Mouse (Mus musculus) cerebellum, adult 11 months (tissue): ENCODE measurements at regions not wholly inside any gene's neighbourhood (a gene's known extent, or its start where the extent isn't known, plus 50 kb on each side); places are given as distances from the start of the nearest gene placed in this dataset.

ENCODE experiments used
- DNase-seq: peaks from one replicate; pipeline ENCODE4 v3.0.0; 2022

GRCm38 (mm10) chr7:88954978-88955377 lies 449.0 kb downstream of the Tmem135 start:
- no peak for DNase-seq

- no peak for DNase-seq
These were observed 458.7 kb downstream of the Tmem135 start for GRCm38 (mm10) chr7:88945338-88945737.

GRCm38 (mm10) chr7:88944936-88945335 lies 459.1 kb downstream of the Tmem135 start:
- no peak for DNase-seq

DNA sequence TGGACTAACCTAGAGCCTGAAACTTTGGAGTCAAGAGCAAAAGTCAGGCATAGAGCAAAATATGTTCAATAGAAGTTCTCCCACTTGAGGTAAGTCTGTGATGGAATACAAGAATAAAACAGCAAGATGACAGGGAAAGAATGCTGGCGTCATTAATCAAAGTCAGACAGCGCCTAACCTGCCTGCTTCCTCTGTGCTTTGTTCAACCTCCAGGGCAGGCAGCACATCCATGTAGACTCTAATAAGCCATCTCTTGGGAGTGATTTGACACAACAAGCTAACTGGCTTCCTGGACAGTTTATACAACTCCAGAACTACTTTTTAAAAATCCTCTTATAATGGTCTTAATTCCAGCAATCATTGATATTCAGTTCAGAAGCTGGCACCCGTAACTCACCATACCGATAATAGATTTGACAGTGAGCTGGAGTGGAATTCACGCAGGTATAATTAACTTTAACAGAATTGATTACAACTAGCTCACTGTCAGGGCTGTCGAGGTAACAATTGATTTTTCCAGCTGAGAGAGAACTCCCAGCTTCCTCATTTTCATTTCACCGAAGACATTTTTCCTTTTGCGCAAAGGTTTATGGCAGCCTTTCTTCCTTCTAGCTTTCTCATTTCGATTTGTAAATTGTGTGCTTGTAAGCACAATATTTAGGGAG lies 462.6 kb downstream of the Tmem135 start:
- no peak for DNase-seq

DNA sequence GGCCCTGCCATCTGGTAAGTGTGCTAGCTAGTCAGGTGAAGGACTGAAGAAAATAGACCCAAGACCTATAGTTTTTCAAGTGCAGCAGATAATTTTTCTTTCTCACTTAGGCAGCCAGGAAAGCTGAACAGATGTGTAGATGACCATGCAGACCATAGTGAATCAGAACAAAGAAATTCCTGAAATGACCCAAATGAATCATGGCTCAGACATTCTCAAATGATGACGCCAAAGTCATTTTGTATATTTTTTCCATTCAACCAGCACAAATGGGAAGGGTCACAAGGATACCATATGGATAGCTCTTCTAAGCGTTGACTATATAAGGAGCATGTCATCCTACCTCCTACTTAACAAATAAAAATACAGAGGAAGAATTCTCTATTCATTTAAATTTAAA lies 463.8 kb downstream of the Tmem135 start:
- DNase-seq, result no peak

DNA sequence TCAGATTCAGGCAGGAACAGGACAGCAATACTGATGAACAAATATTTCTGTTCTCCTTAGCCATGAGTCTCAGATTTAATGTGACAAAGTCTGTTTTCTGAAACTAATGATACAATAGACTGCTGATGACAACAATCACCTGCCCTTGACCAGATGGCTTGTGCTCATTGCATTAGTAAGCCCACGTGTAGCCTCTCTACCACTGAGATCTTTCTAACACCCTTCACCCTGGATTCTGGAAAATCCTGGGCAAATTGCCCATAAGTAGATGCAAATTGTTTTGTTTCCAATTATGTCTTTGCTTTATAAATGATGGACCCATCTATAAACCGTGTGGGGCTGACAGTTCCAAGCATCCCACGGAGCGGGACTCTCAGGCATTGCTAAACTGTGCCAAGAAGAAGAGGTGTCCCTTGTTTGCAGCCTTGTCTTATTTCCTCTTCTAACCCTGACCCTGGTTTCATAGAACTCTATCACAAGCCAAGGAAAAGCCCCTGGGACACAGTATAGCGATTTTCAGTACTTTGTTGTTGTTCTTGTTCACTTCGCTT lies 475.7 kb downstream of the Tmem135 start:
- no peak for DNase-seq
